Mouse (Mus musculus): ENCODE results near the gene Ralgps2.

DNA sequence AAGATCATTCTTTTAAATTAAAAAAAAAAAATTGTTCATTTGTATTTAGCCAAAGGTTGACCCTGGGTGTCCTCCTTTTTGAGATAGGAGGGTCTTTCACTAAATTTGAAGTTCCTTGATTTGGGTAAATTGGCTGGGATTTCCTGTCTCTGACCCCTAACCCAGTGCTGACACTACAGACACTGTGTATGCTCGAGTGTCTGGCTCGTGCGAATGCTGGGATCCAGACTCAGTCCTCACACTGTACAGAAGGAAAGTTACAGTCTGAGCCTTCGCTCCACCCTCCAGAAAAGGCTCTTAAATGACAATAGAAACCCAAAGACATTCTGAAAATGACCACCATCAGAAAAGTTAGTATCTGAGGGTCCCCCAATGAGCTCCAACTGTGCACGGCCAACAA is 86.6 kb downstream of the Ralgps2 start:
- no peak for TF ChIP-seq POLR2A (IDR thresholded peaks at IDR 0.05; ENCODE audit: low read depth, low read length)
- no peak for TF ChIP-seq CTCF (conservative IDR thresholded peaks at IDR 0.05; ENCODE audit: insufficient read depth, insufficient read length, low read depth, low read length)
